Mouse (Mus musculus) heart, embryonic 10.5 days (tissue): ENCODE measurements at regions not wholly inside any gene's neighbourhood (a gene's known extent, or its start where the extent isn't known, plus 50 kb on each side); places are given as distances from the start of the nearest gene placed in this dataset.
A peak's percentile ranks its signal among the peaks of the same experiment; 100 is the strongest.

Experiments used
- DNase-seq: peaks from one replicate; pipeline ENCODE4 v3.0.0-alpha.2; 2017; ENCODE audit warnings: low spot score
- H3K27ac ChIP-seq: fragments of 300-500 bp; sonication (generic); 2 replicates; pipeline ENCODE4 v1.5.1; 2016; ENCODE audit warnings: mild to moderate bottlenecking
- H3K27me3 ChIP-seq: fragments of 300-500 bp; sonication (generic); 2 replicates; pipeline ENCODE4 v1.6.1; 2016; ENCODE audit warnings: mild to moderate bottlenecking; ENCODE audit not compliant: poor library complexity, insufficient read depth, severe bottlenecking
- H3K36me3 ChIP-seq: fragments of 300-500 bp; sonication (generic); 2 replicates; pipeline ENCODE4 v1.6.1; 2016; ENCODE audit warnings: mild to moderate bottlenecking, moderate library complexity
- H3K4me1 ChIP-seq: fragments of 300-500 bp; sonication (generic); 2 replicates; pipeline ENCODE4 v1.6.1; 2016; ENCODE audit warnings: mild to moderate bottlenecking
- H3K4me3 ChIP-seq: fragments of 300-500 bp; sonication (generic); 2 replicates; pipeline ENCODE4 v1.5.1; 2016; ENCODE audit warnings: mild to moderate bottlenecking, moderate library complexity
- H3K9me3 ChIP-seq: fragments of 300-500 bp; sonication (generic); 2 replicates; pipeline ENCODE4 v1.6.1; 2016; ENCODE audit warnings: mild to moderate bottlenecking, moderate library complexity
- WGBS: fragments of 180-500 bp; shearing (Covaris S2); methylation state at CpG from one replicate; pipeline ENCODE4 v1.1.7; 2016; 5-methylcytosine and 5-hydroxymethylcytosine counted together

- Histone ChIP-seq H3K27ac (no peak overlapping the region), H3K4me3 (no peak overlapping the region), H3K9me3 (no peaks in the 10 kb centered on the region), H3K27me3 (no peaks in the 10 kb centered on the region), H3K4me1 (peaks cover 5% of the 10 kb centered on the region), H3K36me3 (no peaks in the 10 kb centered on the region)
- no peak for DNase-seq
- WGBS: 63% methylated on average over 7 of the region's 7 CpGs
Measured at GRCm38 (mm10) chr10:67454149-67454548, 81.1 kb upstream of the Egr2 start.

DNA sequence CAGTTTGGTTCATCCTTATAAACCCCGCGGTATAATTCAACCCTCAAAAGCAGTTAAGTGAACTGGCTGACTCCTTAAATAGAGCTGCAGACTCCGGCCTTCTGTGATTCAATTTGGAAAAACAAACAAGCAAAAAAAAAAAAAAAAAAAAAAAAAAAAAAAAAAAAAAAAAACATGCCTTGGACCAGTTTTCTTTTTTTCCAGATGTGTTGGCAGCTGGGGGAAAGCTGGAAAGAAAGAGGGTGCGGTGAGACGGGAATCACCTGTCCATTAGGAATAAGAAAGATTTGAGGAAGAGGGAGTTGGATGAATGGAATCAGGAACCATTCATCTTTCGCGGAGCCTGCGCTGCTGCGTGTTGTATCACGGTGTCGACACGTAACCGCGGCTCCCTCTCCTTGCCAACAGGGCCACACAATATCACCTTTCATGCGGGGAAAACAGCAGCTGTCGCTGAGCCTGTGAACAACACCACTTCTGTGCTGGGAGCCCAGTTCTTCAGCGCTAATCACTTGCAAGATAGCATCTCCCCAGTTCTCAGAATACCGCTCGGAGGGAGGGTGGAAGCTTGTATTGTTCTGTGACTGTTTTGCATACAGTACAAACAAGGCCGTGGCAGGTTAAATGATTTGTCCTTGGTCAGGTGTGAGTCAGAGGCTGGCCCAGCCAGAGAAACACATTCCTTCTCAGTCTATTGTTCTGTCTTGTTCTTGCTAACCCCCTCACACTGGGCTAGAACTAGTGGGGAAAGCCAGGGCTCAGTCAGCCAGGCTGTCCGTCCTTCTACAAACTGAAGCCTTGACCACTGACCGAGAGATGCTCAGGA lies 76.6 kb upstream of the Egr2 start:
- H3K4me3 ChIP-seq: peak overlapping the region; percentile 27; the same call in 1 of the 2 replicates
- no peaks in the 10 kb centered on the region for H3K36me3 ChIP-seq
- H3K27ac ChIP-seq: no peak overlapping the region
- WGBS: 20% methylated on average over 22 of the region's 22 CpGs
- no peak for DNase-seq
- H3K27me3 ChIP-seq: no peaks in the 10 kb centered on the region
- no peaks in the 10 kb centered on the region for H3K9me3 ChIP-seq
- peaks cover 5% of the 10 kb centered on the region for H3K4me1 ChIP-seq

GRCm38 (mm10) chr10:67461321-67461720 lies 74.0 kb upstream of the Egr2 start:
- H3K27ac ChIP-seq: no peak overlapping the region
- peaks cover 5% of the 10 kb centered on the region for H3K4me1 ChIP-seq
- H3K4me3 ChIP-seq: no peak overlapping the region
- WGBS: 89% methylated on average over 1 of the region's 1 CpGs
- no peaks in the 10 kb centered on the region for H3K9me3 ChIP-seq
- H3K27me3 ChIP-seq: no peaks in the 10 kb centered on the region
- H3K36me3 ChIP-seq: no peaks in the 10 kb centered on the region
- DNase-seq: no peak

DNA sequence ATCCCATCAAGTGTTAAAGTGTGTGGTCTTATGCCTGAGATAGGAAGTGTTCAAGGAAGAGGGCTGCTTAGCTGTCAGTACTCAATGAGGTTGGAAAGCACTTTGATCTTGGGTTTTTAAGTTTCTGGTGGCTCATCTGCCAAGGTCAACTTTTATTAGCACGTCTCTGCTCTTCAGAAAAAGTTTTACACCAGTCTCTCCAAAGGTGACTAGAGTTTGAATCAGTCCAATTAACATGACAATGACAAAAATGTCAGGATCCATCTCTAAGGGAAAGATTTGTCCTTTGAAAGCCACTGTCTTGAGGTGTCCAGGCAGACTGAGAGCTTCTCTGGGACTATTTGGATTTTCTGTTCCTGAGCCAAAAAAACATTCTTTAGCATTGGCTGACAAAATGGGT lies 73.4 kb upstream of the Egr2 start:
- H3K9me3 ChIP-seq: no peaks in the 10 kb centered on the region
- no peak overlapping the region for H3K27ac ChIP-seq
- peaks cover 5% of the 10 kb centered on the region for H3K4me1 ChIP-seq
- H3K36me3 ChIP-seq: no peaks in the 10 kb centered on the region
- H3K27me3 ChIP-seq: no peaks in the 10 kb centered on the region
- WGBS: 45% methylated on average over 1 of the region's 1 CpGs
- DNase-seq: no peak
- no peak overlapping the region for H3K4me3 ChIP-seq

DNA sequence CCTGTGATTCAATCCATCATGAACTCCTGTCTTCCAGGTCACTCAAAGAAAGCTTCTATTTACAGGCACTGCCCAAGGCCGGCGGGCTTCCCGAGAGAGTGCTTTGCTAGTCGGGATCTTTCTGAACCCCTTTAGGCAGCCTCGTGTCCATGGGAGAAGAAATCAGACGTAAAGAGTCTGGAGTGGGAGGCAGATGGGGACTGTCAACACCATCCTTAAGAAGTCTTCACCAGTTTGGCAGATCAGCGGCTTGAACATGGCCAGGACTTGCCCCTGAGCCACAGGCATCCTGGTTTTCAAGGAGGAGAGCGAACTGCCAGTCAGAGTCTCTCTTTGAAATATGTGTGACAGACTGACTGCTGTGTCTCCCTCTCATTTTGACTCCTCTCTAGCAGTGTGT lies 66.6 kb upstream of the Egr2 start:
- 35% methylated on average over 8 of the region's 8 CpGs for WGBS
- Histone ChIP-seq H3K27ac (no peak overlapping the region), H3K4me3 (0 out of 2 replicates have a peak overlapping the region, but pooled peaks have one; percentile 18), H3K9me3 (no peaks in the 10 kb centered on the region), H3K36me3 (no peaks in the 10 kb centered on the region), H3K4me1 (no peaks in the 10 kb centered on the region), H3K27me3 (no peaks in the 10 kb centered on the region)
- DNase-seq: no peak

GRCm38 (mm10) chr10:67473016-67473415 lies 62.3 kb upstream of the Egr2 start:
- no peak for DNase-seq
- H3K27ac ChIP-seq: no peak overlapping the region
- 89% methylated on average over 6 of the region's 6 CpGs for WGBS
- H3K9me3 ChIP-seq: no peaks in the 10 kb centered on the region
- H3K4me3 ChIP-seq: no peak overlapping the region
- no peaks in the 10 kb centered on the region for H3K4me1 ChIP-seq
- H3K36me3 ChIP-seq: no peaks in the 10 kb centered on the region
- H3K27me3 ChIP-seq: no peaks in the 10 kb centered on the region

DNA sequence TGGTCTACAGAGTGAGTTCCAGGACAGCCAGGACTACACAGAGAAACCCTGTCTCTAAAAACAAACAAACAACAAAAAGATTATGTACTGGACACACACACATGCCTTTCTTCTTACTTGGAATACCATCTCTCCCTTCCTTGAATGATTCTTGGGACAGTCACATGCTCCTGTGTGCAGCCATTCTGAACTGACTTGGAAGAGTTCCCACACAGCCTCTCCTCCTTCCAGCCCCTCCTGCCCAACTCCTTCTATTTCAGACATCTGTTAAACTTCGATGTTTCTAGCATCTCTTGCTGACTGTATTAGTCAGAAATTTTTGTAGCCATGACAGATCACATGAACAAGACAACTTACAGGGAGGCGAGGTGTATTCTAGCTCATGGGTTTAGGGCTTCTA lies 60.9 kb upstream of the Egr2 start:
- no peaks in the 10 kb centered on the region for H3K4me1 ChIP-seq
- no peak overlapping the region for H3K27ac ChIP-seq
- WGBS: 81% methylated on average over 2 of the region's 2 CpGs
- H3K27me3 ChIP-seq: no peaks in the 10 kb centered on the region
- H3K36me3 ChIP-seq: no peaks in the 10 kb centered on the region
- no peak overlapping the region for H3K4me3 ChIP-seq
- H3K9me3 ChIP-seq: no peaks in the 10 kb centered on the region
- DNase-seq: no peak

- no peak for DNase-seq
- 60% methylated on average over 14 of the region's 14 CpGs for WGBS
- no peaks in the 10 kb centered on the region for H3K36me3 ChIP-seq
- no peak overlapping the region for H3K27ac ChIP-seq
- peaks cover 3% of the 10 kb centered on the region; the same call in 1 of the 2 replicates for H3K9me3 ChIP-seq
- H3K27me3 ChIP-seq: no peaks in the 10 kb centered on the region
- no peak overlapping the region for H3K4me3 ChIP-seq
- no peaks in the 10 kb centered on the region for H3K4me1 ChIP-seq
Measured at GRCm38 (mm10) chr10:67482268-67482667, 53.0 kb upstream of the Egr2 start.

- DNase-seq: no peak
- Histone ChIP-seq H3K27me3 (no peaks in the 10 kb centered on the region), H3K4me3 (no peak overlapping the region), H3K4me1 (no peaks in the 10 kb centered on the region), H3K9me3 (peaks cover 3% of the 10 kb centered on the region; the same call in 1 of the 2 replicates), H3K27ac (no peak overlapping the region), H3K36me3 (no peaks in the 10 kb centered on the region)
- WGBS: 78% methylated on average over 7 of the region's 7 CpGs
Measured at GRCm38 (mm10) chr10:67483371-67483770, 51.9 kb upstream of the Egr2 start.

- no peak for DNase-seq
- Histone ChIP-seq H3K4me3 (no peak overlapping the region), H3K9me3 (peaks cover 3% of the 10 kb centered on the region; the same call in 1 of the 2 replicates), H3K36me3 (no peaks in the 10 kb centered on the region), H3K27ac (no peak overlapping the region), H3K4me1 (no peaks in the 10 kb centered on the region), H3K27me3 (no peaks in the 10 kb centered on the region)
- 77% methylated on average over 3 of the region's 3 CpGs for WGBS
Measured at GRCm38 (mm10) chr10:67484091-67484745, 51.1 kb upstream of the Egr2 start.
